Mouse (Mus musculus) C2C12 (cell line): ENCODE measurements at regions not wholly inside any gene's neighbourhood (a gene's known extent, or its start where the extent isn't known, plus 50 kb on each side); places are given as distances from the start of the nearest gene placed in this dataset.

ENCODE experiments used
- CTCF ChIP-seq: IDR thresholded peaks from one replicate; pipeline ENCODE4 v1.5.1; 2011; ENCODE audit not compliant: control insufficient read depth, insufficient read depth, insufficient read length
- FOSL1 ChIP-seq: IDR thresholded peaks from one replicate; pipeline ENCODE4 v1.8.0; 2011; ENCODE audit warnings: mild to moderate bottlenecking, low read length; ENCODE audit not compliant: poor library complexity, insufficient read depth, severe bottlenecking
- USF1 ChIP-seq: IDR thresholded peaks from one replicate; pipeline ENCODE4 v1.6.1; 2011; ENCODE audit warnings: low read depth, mild to moderate bottlenecking, control low read depth, moderate library complexity

DNA sequence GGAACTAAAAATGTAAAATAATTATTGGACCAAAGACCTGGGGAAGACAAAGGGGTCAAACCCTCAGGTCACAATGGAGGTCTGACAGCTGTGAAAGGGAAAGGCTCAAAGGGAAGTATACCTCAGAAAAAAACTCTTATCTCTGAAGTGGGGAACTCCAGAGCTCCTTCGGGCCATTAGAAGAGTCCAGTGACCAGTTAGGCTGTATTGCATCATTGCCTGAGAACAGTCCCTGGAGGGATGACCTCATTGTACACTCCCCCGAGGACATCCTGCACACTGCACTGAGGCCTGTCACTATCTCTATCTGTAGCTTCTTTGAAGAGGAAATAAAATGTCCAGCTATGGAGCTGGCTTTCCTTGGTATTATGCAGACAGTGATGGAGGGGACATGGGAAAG is 88.2 kb upstream of the Zfp827 start:
- TF ChIP-seq CTCF (no peak), USF1 (no peak), FOSL1 (no peak)
